ENCODE assay signal across 8 mouse cellular contexts in genomic region chr4:129741974-129742231, GRCm38 (mm10). TPM values are rescaled to one million over a fixed set of nuclear protein-coding genes. Genes with fewer than 3 reads are reported as not detected.
DNase-seq lines count a peak whose midpoint lies in the region; ATAC-seq and TF ChIP-seq lines count a peak whose summit lies in the region.

No protein-coding gene starts in this region.

- H3K27me3 ChIP-seq in spleen, adult 2 months (ENCODE audit: control insufficient read depth, insufficient read depth, low read length), result no peaks in the 10 kb centered on the region
- H3K27me3 ChIP-seq in liver, embryonic 11.5 days (replicated peaks; ENCODE audit: control insufficient read depth, insufficient read depth, low read length), result no peaks in the 10 kb centered on the region
- H3K27me3 ChIP-seq in stomach, embryonic 15.5 days (replicated peaks), result no peaks in the 10 kb centered on the region

- H3K4me1 ChIP-seq in spleen, adult 2 months (ENCODE audit: control insufficient read depth, insufficient read depth, insufficient read length), result peaks cover 6% of the 10 kb centered on the region
- H3K4me1 ChIP-seq in liver, embryonic 11.5 days (replicated peaks; ENCODE audit: control insufficient read depth, insufficient read depth, low read length), result peaks cover 13% of the 10 kb centered on the region
- H3K4me1 ChIP-seq in stomach, embryonic 15.5 days, result peaks cover 15% of the 10 kb centered on the region

- H3K4me3 ChIP-seq in spleen, adult 2 months (ENCODE audit: extremely low read depth, insufficient read depth, insufficient read length), result peak overlapping the region; percentile 99
- H3K4me3 ChIP-seq in liver, embryonic 11.5 days (ENCODE audit: low read depth, low read length), result peak overlapping the region; percentile 100
- H3K4me3 ChIP-seq in stomach, embryonic 15.5 days (replicated peaks), result peak overlapping the region; percentile 96

- H3K9me3 ChIP-seq in liver, embryonic 11.5 days (ENCODE audit: control insufficient read depth, low read length), result no peaks in the 10 kb centered on the region
- no peaks in the 10 kb centered on the region for H3K9me3 ChIP-seq in stomach, embryonic 15.5 days

- under 1% methylated on average over 32 of the region's 34 CpGs for WGBS in spleen, adult 2 months
- under 1% methylated on average over 34 of the region's 34 CpGs for WGBS in liver, embryonic 11.5 days
- 0% methylated on average over 31 of the region's 34 CpGs for WGBS in stomach, embryonic 15.5 days

- TF ChIP-seq POLR2A in spleen, adult 2 months (IDR thresholded peaks at IDR 0.05; ENCODE audit: low read depth, low read length), result no peak

- no peak for TF ChIP-seq CTCF in spleen, adult 2 months (IDR thresholded peaks at IDR 0.05; ENCODE audit: extremely low read depth, insufficient read depth, insufficient read length, insufficient replicate concordance)

- peak overlapping the region; percentile 98 for H3K9ac ChIP-seq in liver, embryonic 11.5 days (ENCODE audit: low read depth, low read length)
- H3K9ac ChIP-seq in stomach, embryonic 15.5 days, result peak overlapping the region; percentile 99

- no peaks in the 10 kb centered on the region; the same call in 1 of the 2 replicates for H3K36me3 ChIP-seq in spleen, adult 2 months (ENCODE audit: control insufficient read depth, insufficient read depth, low read length)
- H3K36me3 ChIP-seq in liver, embryonic 11.5 days (ENCODE audit: control insufficient read depth, insufficient read depth, low read length), result no peaks in the 10 kb centered on the region
- H3K36me3 ChIP-seq in stomach, embryonic 15.5 days, result no peaks in the 10 kb centered on the region

- peak; percentile 52; the same call in 1 of the 2 replicates for ATAC-seq in cerebellum, adult (ENCODE audit: insufficient number of reproducible peaks, low FRiP score, low TSS enrichment)
- peak; percentile 46 for ATAC-seq in liver, embryonic 11.5 days (replicated peaks; ENCODE audit: low FRiP score)
- ATAC-seq in stomach, embryonic 15.5 days (ENCODE audit: insufficient read depth, low FRiP score, low read depth), result peak; percentile 9

- peak overlapping the region; percentile 99 for H3K27ac ChIP-seq in spleen, adult 2 months (ENCODE audit: insufficient read depth, low read length)
- H3K27ac ChIP-seq in liver, embryonic 11.5 days (ENCODE audit: low read depth, low read length), result peak overlapping the region; percentile 96
- peak overlapping the region; percentile 97 for H3K27ac ChIP-seq in stomach, embryonic 15.5 days

- peak overlapping the region; percentile 89 for H3K4me2 ChIP-seq in liver, embryonic 11.5 days
- H3K4me2 ChIP-seq in stomach, embryonic 15.5 days, result peak overlapping the region; percentile 66; the same call in 1 of the 2 replicates

- no peak for DNase-seq in cerebellum, postnatal 14 days
- no peak for DNase-seq in spleen, adult 2 months (ENCODE audit: low read depth in 1 of 2, low spot score in 2 of 2)
- no peak for DNase-seq in spleen, postnatal 4 days (ENCODE audit: low spot score in 2 of 2)
- DNase-seq in liver, embryonic 11.5 days (ENCODE audit: low spot score), result no peak
- DNase-seq in spleen, adult 12 weeks (ENCODE audit: low spot score), result no peak
- no peak for DNase-seq in right cerebral cortex, postnatal 36 days (ENCODE audit: low spot score in 2 of 2)

RNA-seq across cellular contexts. Expression of gene Khdrbs1, which starts 0.2 kb away (rescaled TPM):
- polyA plus RNA-seq in spleen, adult 2 months (2012; rRNA removed), result 40.9 and 61.5 TPM in 2 replicates
- polyA plus RNA-seq in liver, embryonic 11.5 days (2014; fragmentation: Nextera tagmentation; extraction: Ambion mirVana), result 78.4 and 83.3 TPM in 2 replicates
- polyA plus RNA-seq in stomach, embryonic 15.5 days (2015; fragmentation: Nextera tagmentation; extraction: Ambion mirVana), result 91.4 and 96.2 TPM in 2 replicates

RNA-seq across cellular contexts. Expression of gene Tmem39b, which starts 45.3 kb away (rescaled TPM):
- 28.4 and 33.9 TPM in 2 replicates for polyA plus RNA-seq in spleen, adult 2 months (2012; rRNA removed)
- 24.1 and 24.7 TPM in 2 replicates for polyA plus RNA-seq in liver, embryonic 11.5 days (2014; fragmentation: Nextera tagmentation; extraction: Ambion mirVana)
- 11.4 and 11.5 TPM in 2 replicates for polyA plus RNA-seq in stomach, embryonic 15.5 days (2015; fragmentation: Nextera tagmentation; extraction: Ambion mirVana)
